Mouse (Mus musculus) T-helper 2 cell (primary cell): ENCODE measurements around the gene Mettl26.

Experiments
- in situ Hi-C: fragments of 300-600 bp; cut with MboI, MseI; formaldehyde crosslinking; loops from one replicate; pipeline ENCODE4 v1.15.1; 2025; ENCODE audit warnings: high pct_unique_total_duplicates

Mettl26 gene

GRCm38 (mm10) chr17:25866172-25866571 is 8.7 kb upstream of the Mettl26 start:
- in situ Hi-C loops: loop anchor here (25.0 kb wide), 1 partner anchor 1404 kb away; the partner anchor contains the start of genes Bricd5, E4f1 and Pgp

- in situ Hi-C loops: loop anchor here (25.0 kb wide), 1 partner anchor 1405 kb away; the partner anchor contains the start of genes Bricd5, E4f1 and Pgp
Measured at GRCm38 (mm10) chr17:25867509-25867835, 7.4 kb upstream of the Mettl26 start.

GRCm38 (mm10) chr17:25867836-25868600 is 6.9 kb upstream of the Mettl26 start:
- in situ Hi-C loops: loop anchor here (25.0 kb wide), 1 partner anchor 1406 kb away; the partner anchor contains the start of genes Bricd5, E4f1 and Pgp

- in situ Hi-C loops: loop anchor here (25.0 kb wide), 1 partner anchor 1406 kb away; the partner anchor contains the start of genes Bricd5, E4f1 and Pgp
Measured at GRCm38 (mm10) chr17:25868601-25869191, 6.2 kb upstream of the Mettl26 start, which contains the start of gene Mcrip2. Gene Mcrip2, minus strand, starts transcription at chr17:25868764.

- in situ Hi-C loops: loop anchor here (25.0 kb wide), 1 partner anchor 1407 kb away; the partner anchor contains the start of genes Bricd5, E4f1 and Pgp
Measured at GRCm38 (mm10) chr17:25869498-25869897, 5.4 kb upstream of the Mettl26 start.

GRCm38 (mm10) chr17:25869954-25870353 is 4.9 kb upstream of the Mettl26 start:
- in situ Hi-C loops: loop anchor here (5.0 to 25.0 kb wide), 2 partner anchors 38 to 1408 kb away; partner anchors contain the start of genes Bricd5, E4f1, Pgp and Stub1

GRCm38 (mm10) chr17:25871566-25871965 is 3.3 kb upstream of the Mettl26 start:
- in situ Hi-C loops: loop anchor here (5.0 to 25.0 kb wide), 2 partner anchors 39 to 1409 kb away; partner anchors contain the start of genes Bricd5, E4f1, Pgp and Stub1

GRCm38 (mm10) chr17:25872676-25873075 is 2.2 kb upstream of the Mettl26 start:
- in situ Hi-C loops: loop anchor here (5.0 to 25.0 kb wide), 2 partner anchors 40 to 1410 kb away; partner anchors contain the start of genes Bricd5, E4f1, Pgp and Stub1

- in situ Hi-C loops: loop anchor here (5.0 to 25.0 kb wide), 2 partner anchors 41 to 1411 kb away; partner anchors contain the start of genes Bricd5, E4f1, Pgp and Stub1
Measured at GRCm38 (mm10) chr17:25873405-25874147, 1.3 kb upstream of the Mettl26 start.

GRCm38 (mm10) chr17:25874148-25874720 is 640 bp upstream of the Mettl26 start:
- in situ Hi-C loops: loop anchor here (5.0 to 25.0 kb wide), 2 partner anchors 42 to 1412 kb away; partner anchors contain the start of genes Bricd5, E4f1, Pgp and Stub1

- in situ Hi-C loops: no loop called here
Measured at GRCm38 (mm10) chr17:25875171-25876136, 580 bp downstream of the Mettl26 start.

GRCm38 (mm10) chr17:25876347-25876915 is 1.6 kb downstream of the Mettl26 start:
- in situ Hi-C loops: no loop called here

- in situ Hi-C loops: no loop called here
Measured at GRCm38 (mm10) chr17:25877025-25877424, 2.2 kb downstream of the Mettl26 start.

GRCm38 (mm10) chr17:25877741-25878610 is 3.1 kb downstream of the Mettl26 start:
- in situ Hi-C loops: no loop called here

- in situ Hi-C loops: no loop called here
Measured at GRCm38 (mm10) chr17:25878611-25879180, 3.8 kb downstream of the Mettl26 start.

GRCm38 (mm10) chr17:25879261-25879660 is 4.4 kb downstream of the Mettl26 start:
- in situ Hi-C loops: no loop called here

GRCm38 (mm10) chr17:25879750-25880149 is 4.9 kb downstream of the Mettl26 start:
- in situ Hi-C loops: no loop called here
